Mouse (Mus musculus) testis, adult 10 weeks (tissue): ENCODE data around the gene Armc6. TPM values are rescaled to one million over a fixed set of nuclear protein-coding genes. Genes with fewer than 3 reads are reported as not detected.

ENCODE experiments used
- polyA plus RNA-seq: library from polyadenylated mRNA; stranded (reverse); fragments of 350-450 nt; fragmentation: Illumina TruSeq; extraction: RNeasy Lipid Tissue Mini Kit (QIAGEN cat#74804); gene quantifications from one replicate; pipeline ENCODE4 v1.2.3, GENCODE M21; 2014; ENCODE audit warnings: low read depth, low replicate concordance

The Armc6 gene
- 0.36 TPM for polyA plus RNA-seq

DNA sequence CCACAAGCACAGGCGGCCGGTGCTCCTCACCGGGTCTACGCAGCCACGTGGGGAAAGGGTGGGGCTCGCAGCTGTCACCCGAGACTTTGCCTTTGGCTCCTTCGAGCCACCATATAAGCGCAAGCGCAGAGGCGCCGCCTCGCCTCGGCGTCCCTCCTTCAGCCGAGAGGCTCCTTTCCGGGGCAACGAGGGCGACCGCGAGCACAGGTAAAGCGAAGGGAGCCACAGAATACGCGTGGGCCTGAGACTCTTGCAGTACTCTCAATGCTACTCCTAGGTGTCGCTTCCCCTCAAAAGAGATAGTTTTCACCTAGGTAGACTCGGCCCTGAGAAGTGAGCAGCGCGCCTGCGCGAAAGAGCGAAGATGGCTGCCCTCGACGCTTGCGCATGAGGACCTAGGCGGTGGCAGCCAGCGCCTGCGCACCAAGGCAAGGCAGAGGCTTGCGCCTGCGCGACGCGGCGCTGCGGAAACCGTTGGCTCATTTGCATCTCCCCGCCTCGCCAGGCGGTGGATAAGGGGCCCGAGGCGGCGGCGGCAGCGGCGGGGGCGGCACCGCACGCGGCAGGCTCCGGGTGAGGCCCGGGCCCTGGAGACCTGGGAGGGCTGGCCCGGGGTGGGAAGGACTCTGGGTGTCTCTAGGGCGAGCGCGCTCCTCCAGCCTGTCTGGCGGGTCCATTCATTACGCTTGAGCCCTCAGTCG lies at the start of gene Armc6, which contains the start of gene Sugp2:
Gene Armc6, minus strand, starts transcription at position 387 of the 701 bp plus-strand sequence.
Gene Sugp2, plus strand, starts transcription at position 147 of the 701 bp plus-strand sequence.

DNA sequence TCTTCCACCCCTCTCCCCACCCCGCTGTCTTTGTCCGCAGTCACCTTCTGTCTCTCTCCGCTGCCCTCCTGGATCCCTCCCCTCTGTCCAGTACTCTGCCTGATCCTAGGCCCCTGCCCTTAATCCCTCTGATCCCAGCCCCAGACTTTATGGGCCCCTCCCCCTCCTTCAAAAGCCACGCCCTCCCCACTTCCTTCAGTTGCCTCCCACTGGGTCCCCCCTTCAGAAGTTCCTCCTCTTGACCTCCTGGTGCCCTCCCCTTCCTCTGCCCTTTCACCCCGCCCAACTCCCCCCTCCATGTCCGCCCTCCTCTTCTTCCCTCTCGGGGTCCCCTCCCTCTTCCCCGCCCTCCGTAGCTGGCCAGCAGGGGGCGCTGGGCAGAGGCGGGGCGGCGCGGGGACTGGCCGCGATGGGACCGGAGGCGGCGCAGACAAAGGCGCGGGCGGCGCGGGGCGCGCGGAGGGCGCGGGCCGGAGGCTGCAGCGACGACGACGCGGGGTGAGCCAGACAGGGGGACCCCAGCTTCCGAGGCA lies 48.4 kb upstream of the Armc6 start, which contains the start of gene Homer3:
Gene Homer3, plus strand, starts transcription at position 225 of the 533 bp plus-strand sequence.

DNA sequence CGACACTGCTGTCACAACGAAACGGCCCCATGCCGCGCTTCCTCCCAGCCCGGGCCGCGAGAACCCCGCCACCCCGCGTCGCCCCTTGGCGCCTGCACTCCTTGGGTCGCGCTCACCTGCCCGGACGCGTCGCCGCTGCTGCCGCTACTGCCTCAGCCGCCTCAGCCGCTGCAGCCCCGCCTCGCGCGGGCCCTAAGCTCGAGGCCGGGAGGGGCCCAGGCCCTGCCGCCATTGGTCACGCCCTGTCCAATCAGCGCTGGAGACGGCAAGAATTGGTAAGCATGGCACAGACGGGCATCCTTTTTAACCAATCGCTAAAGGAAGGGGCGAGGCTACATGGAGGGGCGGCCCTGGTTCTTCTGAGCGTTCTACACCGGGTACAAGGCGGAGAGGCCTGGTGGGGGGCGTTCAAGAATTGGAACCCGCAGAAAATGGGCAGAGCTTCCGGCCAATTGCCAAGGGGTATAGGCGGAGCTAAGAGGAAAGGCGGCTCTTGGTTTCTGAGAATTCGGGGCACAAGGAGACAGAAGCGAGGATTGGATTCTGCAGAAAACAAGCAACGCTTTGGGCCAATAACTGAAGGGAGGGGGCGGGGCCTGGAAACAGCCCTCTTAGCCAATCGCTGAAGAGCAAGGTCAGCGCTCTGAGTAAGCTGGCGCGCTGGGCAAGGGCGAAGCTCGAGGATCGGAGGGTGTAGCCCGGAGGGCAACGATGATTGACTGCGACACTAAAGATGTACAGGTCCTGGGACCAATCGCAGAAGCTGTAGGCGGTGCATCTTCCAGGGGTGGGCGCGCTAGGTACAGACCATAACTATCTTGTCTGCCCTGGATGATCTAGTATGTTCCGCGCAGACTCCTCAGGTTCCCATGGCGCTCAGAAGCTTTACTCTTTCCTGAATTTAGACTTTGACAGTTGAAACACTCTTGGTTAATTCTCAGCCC lies 21.9 kb downstream of the Armc6 start, which contains the start of gene Slc25a42:
Gene Slc25a42, minus strand, starts transcription at position 194 of the 944 bp plus-strand sequence.

DNA sequence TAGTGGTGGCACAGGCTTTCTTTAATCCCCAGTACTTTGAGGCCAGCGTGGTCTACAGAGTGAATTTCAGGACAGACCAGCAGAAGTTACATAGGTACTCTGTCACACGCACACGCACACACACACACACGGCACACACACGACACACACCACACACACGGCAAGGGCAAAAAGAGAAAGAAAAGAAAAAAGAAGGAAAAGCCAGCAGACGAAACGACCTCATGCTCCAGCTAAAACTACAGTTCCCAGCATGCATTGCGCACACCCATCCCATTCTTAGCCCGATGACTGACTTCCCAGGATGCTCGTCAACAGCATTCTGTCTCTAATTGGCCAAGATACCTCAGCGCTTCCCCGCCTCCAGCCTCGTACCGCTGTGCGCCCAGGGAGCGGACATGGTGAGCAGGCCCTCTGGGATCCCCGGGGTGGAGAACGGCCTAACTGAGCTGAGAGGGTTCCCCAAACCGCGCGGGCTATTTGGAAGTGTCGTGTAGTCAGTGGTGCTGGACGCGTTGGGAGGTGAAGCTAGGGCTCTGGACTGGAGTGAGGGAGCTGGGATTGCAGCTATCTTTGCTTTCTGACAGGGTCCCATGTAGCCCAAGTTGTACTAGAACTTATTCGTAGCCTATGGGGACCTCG lies 62.1 kb downstream of the Armc6 start, which contains the start of gene Tmem161a:
Gene Tmem161a, plus strand, starts transcription at position 314 of the 639 bp plus-strand sequence.

Other genes with a start within 250 kb of the Armc6 start
- gene Gatad2a, start 238.1 kb downstream of the Armc6 start, polyA plus RNA-seq: 7.2 TPM
- 7.5 TPM for gene Mau2, start 191.7 kb downstream of the Armc6 start, polyA plus RNA-seq
- 18.5 TPM for gene Sugp1, start 191.7 kb downstream of the Armc6 start, polyA plus RNA-seq
- 0.66 TPM for gene Tm6sf2, start 161.5 kb downstream of the Armc6 start, polyA plus RNA-seq
- 0.06 TPM for gene Hapln4, start 151.0 kb downstream of the Armc6 start, polyA plus RNA-seq
- 0.62 TPM for gene Ncan, start 113.6 kb downstream of the Armc6 start, polyA plus RNA-seq
- 0.80 TPM for gene Nr2c2ap, start 103.1 kb downstream of the Armc6 start, polyA plus RNA-seq
- gene Rfxank, start 95.3 kb downstream of the Armc6 start, polyA plus RNA-seq: 0.57 TPM
- gene Borcs8, start 95.0 kb downstream of the Armc6 start, polyA plus RNA-seq: 10.0 TPM
- not detected for gene Mef2b, start 94.8 kb downstream of the Armc6 start, polyA plus RNA-seq
- 1.4 TPM for gene Tmem161a, start 62.1 kb downstream of the Armc6 start, polyA plus RNA-seq
- gene Slc25a42, start 22.2 kb downstream of the Armc6 start, polyA plus RNA-seq: 0.84 TPM
- 123 TPM for gene Sugp2, start 240 bp downstream of the Armc6 start, polyA plus RNA-seq
- 0.17 TPM for gene Homer3, start 48.4 kb upstream of the Armc6 start, polyA plus RNA-seq
- gene Ddx49, start 68.0 kb upstream of the Armc6 start, polyA plus RNA-seq: 10.8 TPM
- 1.9 TPM for gene Cope, start 68.1 kb upstream of the Armc6 start, polyA plus RNA-seq
- not detected for gene Cers1, start 81.3 kb upstream of the Armc6 start, polyA plus RNA-seq
- not detected for gene Gdf1, start 95.4 kb upstream of the Armc6 start, polyA plus RNA-seq
- 3.9 TPM for gene Upf1, start 118.8 kb upstream of the Armc6 start, polyA plus RNA-seq
- 3.0 TPM for gene Comp, start 139.1 kb upstream of the Armc6 start, polyA plus RNA-seq
- 1.0 TPM for gene Crtc1, start 205.1 kb upstream of the Armc6 start, polyA plus RNA-seq
- gene Klhl26, start 242.5 kb upstream of the Armc6 start, polyA plus RNA-seq: 0.74 TPM